ENCODE assay signal across 15 mouse cellular contexts in genomic region chr5:118650007-118650548, GRCm38 (mm10).
DNase-seq lines count a peak whose midpoint lies in the region; ATAC-seq and TF ChIP-seq lines count a peak whose summit lies in the region.
"Had no signal": no experiment of that assay in that cellular context is flagged by ENCODE, and none has a peak within 500 bp of the region (broad histone marks: within the 10 kb centered on the region; RNA-seq: fewer than 3 reads in every experiment).

No protein-coding gene starts in this region.

- no peak for DNase-seq in gastrocnemius, adult 2 months
- no peak for DNase-seq in gastrocnemius, postnatal 4 days (ENCODE audit: low spot score in 2 of 2)
- DNase-seq in lung, adult 18-20 months: no peak
- DNase-seq in adrenal gland, postnatal 4 days (ENCODE audit: low spot score in 2 of 2): no peak
- no peak for DNase-seq in hindbrain, embryonic 11.5 days (ENCODE audit: low spot score)
- DNase-seq: cerebellum, adult 9-10 months; gastrocnemius, postnatal 10 days; liver, postnatal 0 days had no signal

- no peaks in the 10 kb centered on the region for H3K36me3 ChIP-seq in lung, embryonic 15.5 days
- no peaks in the 10 kb centered on the region for H3K36me3 ChIP-seq in intestine, postnatal 0 days (ENCODE audit: control insufficient read depth, insufficient read depth)
- H3K36me3 ChIP-seq in hindbrain, embryonic 11.5 days (ENCODE audit: control insufficient read depth, insufficient read depth, low read length): no peaks in the 10 kb centered on the region
- H3K36me3 ChIP-seq: embryonic facial prominence, embryonic 13.5 days; hindbrain, embryonic 13.5 days; midbrain, embryonic 15.5 days had no signal

- H3K4me2 ChIP-seq in lung, embryonic 15.5 days: no peak overlapping the region
- peak overlapping the region; percentile 32; the same call in 1 of the 2 replicates for H3K4me2 ChIP-seq in intestine, postnatal 0 days (replicated peaks; ENCODE audit: low read depth)
- no peak overlapping the region for H3K4me2 ChIP-seq in hindbrain, embryonic 11.5 days (replicated peaks; ENCODE audit: low read depth, low read length)
- H3K4me2 ChIP-seq: embryonic facial prominence, embryonic 13.5 days; hindbrain, embryonic 13.5 days; midbrain, embryonic 15.5 days had no signal

- WGBS in lung, embryonic 15.5 days: 49% methylated on average over 4 of the region's 4 CpGs
- 42% methylated on average over 4 of the region's 4 CpGs for WGBS in intestine, postnatal 0 days
- WGBS in hindbrain, embryonic 11.5 days: 77% methylated on average over 4 of the region's 4 CpGs

- H3K27ac ChIP-seq in gastrocnemius, adult 2 months: peak overlapping the region; percentile 31
- 0 out of 2 replicates have a peak overlapping the region, but pooled peaks have one; percentile 13 for H3K27ac ChIP-seq in lung, embryonic 15.5 days
- H3K27ac ChIP-seq in intestine, postnatal 0 days (ENCODE audit: low read depth, low read length): no peak overlapping the region
- H3K27ac ChIP-seq in hindbrain, embryonic 11.5 days (ENCODE audit: low read depth, low read length): no peak overlapping the region
- H3K27ac ChIP-seq: embryonic facial prominence, embryonic 13.5 days; hindbrain, embryonic 13.5 days; midbrain, embryonic 15.5 days had no signal

- H3K27me3 ChIP-seq in lung, embryonic 15.5 days: no peaks in the 10 kb centered on the region
- no peaks in the 10 kb centered on the region for H3K27me3 ChIP-seq in intestine, postnatal 0 days (replicated peaks; ENCODE audit: control insufficient read depth, insufficient read depth, low read length)
- H3K27me3 ChIP-seq in hindbrain, embryonic 11.5 days (ENCODE audit: control insufficient read depth, insufficient read depth, low read length): no peaks in the 10 kb centered on the region
- H3K27me3 ChIP-seq: CH12.LX; embryonic facial prominence, embryonic 13.5 days; hindbrain, embryonic 13.5 days; megakaryocyte, embryonic 14.5 days; midbrain, embryonic 15.5 days had no signal

- no peak for ATAC-seq in lung, embryonic 15.5 days (ENCODE audit: borderline replicate concordance, extremely low read depth, low FRiP score, low TSS enrichment)
- ATAC-seq in intestine, postnatal 0 days: no peak
- no peak for ATAC-seq in hindbrain, embryonic 11.5 days (ENCODE audit: low FRiP score)
- ATAC-seq: midbrain, embryonic 15.5 days had no signal

- peaks cover 48% of the 10 kb centered on the region for H3K4me1 ChIP-seq in lung, embryonic 15.5 days
- H3K4me1 ChIP-seq in intestine, postnatal 0 days (replicated peaks; ENCODE audit: control insufficient read depth, insufficient read depth, low read length): peaks cover 20% of the 10 kb centered on the region
- H3K4me1 ChIP-seq in hindbrain, embryonic 11.5 days (replicated peaks; ENCODE audit: control insufficient read depth, insufficient read depth, low read length): 0 out of 2 replicates have a peak, but pooled peaks cover 2% of the 10 kb centered on the region

- H3K4me3 ChIP-seq in gastrocnemius, adult 2 months: no peak overlapping the region
- no peak overlapping the region for H3K4me3 ChIP-seq in lung, embryonic 15.5 days
- no peak overlapping the region for H3K4me3 ChIP-seq in intestine, postnatal 0 days (ENCODE audit: low read depth, low read length)
- H3K4me3 ChIP-seq in hindbrain, embryonic 11.5 days (ENCODE audit: low read depth, low read length): no peak overlapping the region
- H3K4me3 ChIP-seq: embryonic facial prominence, embryonic 13.5 days; hindbrain, embryonic 13.5 days; midbrain, embryonic 15.5 days had no signal

- no peak overlapping the region for H3K9ac ChIP-seq in lung, embryonic 15.5 days
- H3K9ac ChIP-seq in intestine, postnatal 0 days (ENCODE audit: low read depth, low read length): no peak overlapping the region
- no peak overlapping the region for H3K9ac ChIP-seq in hindbrain, embryonic 11.5 days (ENCODE audit: low read depth, low read length)
- H3K9ac ChIP-seq: embryonic facial prominence, embryonic 13.5 days; hindbrain, embryonic 13.5 days; liver, postnatal 0 days; midbrain, embryonic 15.5 days had no signal

- TF ChIP-seq CTCF in gastrocnemius, adult 2 months (IDR thresholded peaks at IDR 0.05): no peak; the same call in 1 of the 2 replicates
- no peak for TF ChIP-seq CTCF in intestine, postnatal 0 days (IDR thresholded peaks at IDR 0.05; ENCODE audit: low read depth)

- intact Hi-C loops in gastrocnemius, adult 2 months (cut with DNase I): no loop called here

- H3K9me3 ChIP-seq in lung, embryonic 15.5 days: no peaks in the 10 kb centered on the region
- H3K9me3 ChIP-seq in intestine, postnatal 0 days (ENCODE audit: control insufficient read depth): no peaks in the 10 kb centered on the region
- no peaks in the 10 kb centered on the region for H3K9me3 ChIP-seq in hindbrain, embryonic 11.5 days (ENCODE audit: control insufficient read depth, low read length)
- H3K9me3 ChIP-seq: embryonic facial prominence, embryonic 13.5 days; hindbrain, embryonic 13.5 days; megakaryocyte, embryonic 14.5 days; midbrain, embryonic 15.5 days had no signal

Comparison
In these comparisons a context has a peak if more than half of its experiments do, and no peak if none do; other contexts are left out.
1. H3K27ac ChIP-seq: peak in gastrocnemius, adult 2 months (single experiment) and lung, embryonic 15.5 days (single experiment); none in intestine, postnatal 0 days (single experiment) and hindbrain, embryonic 11.5 days (single experiment).